Mouse (Mus musculus) layer of hippocampus, adult 11-12 months (tissue): ENCODE measurements around the gene Fkbp5.
"Not testable (repeated sequence)": the region's sequence is repeated elsewhere in the genome, so short reads cannot be mapped to it uniquely, and the experiment has no call there.

Experiments used
- DNase-seq: peaks from one replicate; pipeline ENCODE4 v3.0.0; 2022; ENCODE audit warnings: low spot score

Gene Fkbp5

GRCm38 (mm10) chr17:28371941-28372340 is 145.4 kb downstream of the Fkbp5 start:
- DNase-seq, result no peak

GRCm38 (mm10) chr17:28371286-28371685 is 146.0 kb downstream of the Fkbp5 start:
- no peak for DNase-seq

- DNase-seq, result no peak
Measured at GRCm38 (mm10) chr17:28369056-28369455, 148.3 kb downstream of the Fkbp5 start.

- DNase-seq, result peak; percentile 69
Measured at GRCm38 (mm10) chr17:28368449-28368848, 148.9 kb downstream of the Fkbp5 start.

- no peak for DNase-seq
Measured at GRCm38 (mm10) chr17:28365122-28365521, 152.2 kb downstream of the Fkbp5 start, which contains the start of gene Tulp1. TSS of gene Tulp1 (minus strand) at chr17:28365222.

- no peak for DNase-seq
Measured at GRCm38 (mm10) chr17:28363507-28363906, 153.8 kb downstream of the Fkbp5 start.

GRCm38 (mm10) chr17:28362653-28363292 is 154.6 kb downstream of the Fkbp5 start:
- DNase-seq, result no peak

- DNase-seq, result no peak
Measured at GRCm38 (mm10) chr17:28361921-28362652, 155.2 kb downstream of the Fkbp5 start.

- DNase-seq, result no peak
Measured at GRCm38 (mm10) chr17:28360531-28361277, 156.6 kb downstream of the Fkbp5 start.

GRCm38 (mm10) chr17:28358576-28359261 is 158.6 kb downstream of the Fkbp5 start:
- DNase-seq, result not testable (repeated sequence)

- DNase-seq, result no peak
Measured at GRCm38 (mm10) chr17:28355871-28356270, 161.5 kb downstream of the Fkbp5 start.

GRCm38 (mm10) chr17:28352018-28352417 is 165.3 kb downstream of the Fkbp5 start:
- DNase-seq, result no peak

GRCm38 (mm10) chr17:28351353-28351890 is 165.9 kb downstream of the Fkbp5 start:
- DNase-seq, result no peak

- peak; percentile 48 for DNase-seq
Measured at GRCm38 (mm10) chr17:28350466-28351352, 166.6 kb downstream of the Fkbp5 start, which contains the start of gene Tead3. TSS of gene Tead3 (minus strand) at chr17:28350817.

- no peak for DNase-seq
Measured at GRCm38 (mm10) chr17:28349901-28350465, 167.3 kb downstream of the Fkbp5 start.

GRCm38 (mm10) chr17:28349264-28349880 is 168.0 kb downstream of the Fkbp5 start:
- DNase-seq, result no peak
